Mouse (Mus musculus) kidney, postnatal 25 days (tissue): Measurements from ENCODE around the gene Oaz2.

ENCODE experiments used
- DNase-seq, 2 experiments: peaks; one replicate each; pipeline ENCODE4 v3.0.0; 2021; ENCODE audit warnings: mixed read lengths in 2 of 2

Gene Oaz2

GRCm38 (mm10) chr9:65695646-65696045 is 27.8 kb downstream of the Oaz2 start:
- DNase-seq = peak in 1 of 2 experiments; percentile 31

GRCm38 (mm10) chr9:65696337-65696736 is 28.5 kb downstream of the Oaz2 start:
- peak; percentile 54 for DNase-seq

GRCm38 (mm10) chr9:65697356-65697755 is 29.6 kb downstream of the Oaz2 start:
- no peak for DNase-seq

- DNase-seq = no peak
These were observed 30.2 kb downstream of the Oaz2 start for GRCm38 (mm10) chr9:65697992-65698391.

GRCm38 (mm10) chr9:65700504-65700903 is 32.7 kb downstream of the Oaz2 start:
- no peak for DNase-seq

GRCm38 (mm10) chr9:65702286-65702685 is 34.5 kb downstream of the Oaz2 start:
- DNase-seq = no peak

- DNase-seq = no peak
These were observed 35.4 kb downstream of the Oaz2 start for GRCm38 (mm10) chr9:65703241-65703640.

- no peak for DNase-seq
These were observed 36.3 kb downstream of the Oaz2 start for GRCm38 (mm10) chr9:65703926-65704595.

GRCm38 (mm10) chr9:65718195-65718594 is 50.4 kb downstream of the Oaz2 start:
- DNase-seq = no peak

- DNase-seq = peak; percentile 39 to 62
These were observed 53.4 kb downstream of the Oaz2 start for GRCm38 (mm10) chr9:65721161-65721566.

- DNase-seq = peak; percentile 75 to 76
These were observed 56.9 kb downstream of the Oaz2 start for GRCm38 (mm10) chr9:65724471-65725290.

GRCm38 (mm10) chr9:65725291-65725622 is 57.5 kb downstream of the Oaz2 start:
- no peak for DNase-seq

- DNase-seq = no peak
These were observed 58.6 kb downstream of the Oaz2 start for GRCm38 (mm10) chr9:65726431-65726830.

GRCm38 (mm10) chr9:65727491-65727890 is 59.7 kb downstream of the Oaz2 start:
- no peak for DNase-seq

- no peak for DNase-seq
These were observed 60.8 kb downstream of the Oaz2 start for GRCm38 (mm10) chr9:65728588-65728987.

GRCm38 (mm10) chr9:65734931-65735330 is 67.1 kb downstream of the Oaz2 start:
- DNase-seq = no peak
